Mouse (Mus musculus) G1E (cell line): ENCODE results near the gene Mcu.

Source experiments
- CTCF ChIP-seq: IDR thresholded peaks from 2 replicates; pipeline ENCODE4 v1.5.1; 2012; ENCODE audit warnings: low read depth, low read length, inconsistent platforms, mixed read lengths
- GATA1 ChIP-seq: IDR thresholded peaks from 2 replicates; pipeline ENCODE4 v1.6.1; 2012; ENCODE audit warnings: borderline replicate concordance, low read length, inconsistent platforms, mixed read lengths
- POLR2AphosphoS5 ChIP-seq: IDR thresholded peaks from 2 replicates; pipeline ENCODE4 v1.6.1; 2012; ENCODE audit warnings: low read depth, low read length, inconsistent platforms; ENCODE audit not compliant: insufficient replicate concordance
- TAL1 ChIP-seq: conservative IDR thresholded peaks from 2 replicates; pipeline ENCODE4 v1.6.1; 2012; ENCODE audit warnings: low read depth, low read length, inconsistent platforms, mixed read lengths

DNA sequence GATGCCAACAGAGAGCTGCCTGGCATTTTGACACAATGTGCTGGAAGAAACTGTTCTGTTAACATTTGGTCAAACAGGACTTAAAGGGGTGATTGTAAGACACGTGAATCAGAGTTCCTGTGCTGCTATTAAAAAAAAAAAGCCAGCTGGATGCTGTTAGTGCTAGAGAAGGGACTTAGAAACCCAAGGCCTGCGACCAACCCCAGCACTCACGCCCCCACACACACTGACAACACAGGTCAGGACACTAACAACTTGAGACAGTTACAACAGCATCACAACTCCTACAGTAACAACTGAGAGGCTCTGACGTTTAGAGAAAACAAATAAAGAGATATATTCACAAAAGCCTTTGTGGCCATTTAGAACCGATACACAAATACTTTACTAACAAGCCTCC, 40.2 kb downstream of the Mcu start:
- no peak for TF ChIP-seq CTCF
- no peak for TF ChIP-seq GATA1
- TF ChIP-seq TAL1, result no peak
- no peak for TF ChIP-seq POLR2AphosphoS5
